Mouse (Mus musculus) megakaryocyte progenitor cell, adult 5-6 weeks (primary cell): ENCODE results near the gene Sez6l. TPM values are rescaled to one million over a fixed set of nuclear protein-coding genes. Genes with fewer than 3 reads are reported as not detected.

Experiments
- ATAC-seq: replicated peaks from 2 replicates; pipeline ENCODE4 v1.8.0; 2016; ENCODE audit warnings: mild to moderate bottlenecking, moderate TSS enrichment, inconsistent platforms; ENCODE audit not compliant: poor library complexity
- total RNA-seq, 2 experiments: library from RNA; stranded (forward) in 1 of 2; stranded (reverse) in 1 of 2; fragments of 157-497, 149-512 nt in 1 of 2; fragments of 200-1000 nt in 1 of 2; gene quantifications; 2 replicates each; pipeline versions ENCODE4 v1.2.3 to v1.2.4; 2015 to 2017

The Sez6l gene
- total RNA-seq, 2 experiments from 2014 or later, result not detected

DNA sequence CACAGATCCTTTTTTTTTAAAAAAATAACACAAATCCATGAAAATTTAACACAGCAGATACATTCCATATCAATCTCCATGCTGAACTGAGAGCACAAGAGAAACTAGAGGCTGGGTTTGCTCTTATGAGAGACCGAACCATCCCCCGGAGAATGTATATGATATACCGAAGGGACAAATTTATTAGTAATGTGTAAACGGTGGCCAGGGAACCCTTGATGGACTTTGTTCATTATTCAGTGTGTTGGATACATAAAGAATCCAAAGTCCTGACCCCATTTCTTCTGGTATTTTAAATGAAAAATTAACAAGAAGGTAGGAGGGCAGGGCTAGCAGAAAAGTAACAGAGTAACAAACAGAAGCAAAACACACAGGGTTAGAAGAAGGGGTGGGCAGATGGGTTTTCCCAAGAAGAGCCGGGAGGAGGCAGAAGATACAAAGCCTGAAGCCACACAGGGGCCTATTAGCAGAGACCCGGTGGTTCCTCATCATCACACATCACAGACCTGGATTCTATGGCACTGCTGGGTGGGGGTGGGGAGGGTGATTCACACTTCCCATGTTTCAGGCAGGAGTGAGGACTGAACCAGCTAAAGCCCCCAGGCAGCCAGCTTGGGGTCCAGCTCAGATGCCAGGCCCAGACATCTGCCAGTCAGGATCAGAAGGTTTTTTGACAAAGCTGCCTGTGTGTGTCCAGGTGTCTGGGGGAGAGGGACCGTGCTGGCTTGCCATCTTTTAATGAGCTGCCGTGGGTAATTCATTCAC lies 76.9 kb downstream of the Sez6l start:
- ATAC-seq, result no peak

DNA sequence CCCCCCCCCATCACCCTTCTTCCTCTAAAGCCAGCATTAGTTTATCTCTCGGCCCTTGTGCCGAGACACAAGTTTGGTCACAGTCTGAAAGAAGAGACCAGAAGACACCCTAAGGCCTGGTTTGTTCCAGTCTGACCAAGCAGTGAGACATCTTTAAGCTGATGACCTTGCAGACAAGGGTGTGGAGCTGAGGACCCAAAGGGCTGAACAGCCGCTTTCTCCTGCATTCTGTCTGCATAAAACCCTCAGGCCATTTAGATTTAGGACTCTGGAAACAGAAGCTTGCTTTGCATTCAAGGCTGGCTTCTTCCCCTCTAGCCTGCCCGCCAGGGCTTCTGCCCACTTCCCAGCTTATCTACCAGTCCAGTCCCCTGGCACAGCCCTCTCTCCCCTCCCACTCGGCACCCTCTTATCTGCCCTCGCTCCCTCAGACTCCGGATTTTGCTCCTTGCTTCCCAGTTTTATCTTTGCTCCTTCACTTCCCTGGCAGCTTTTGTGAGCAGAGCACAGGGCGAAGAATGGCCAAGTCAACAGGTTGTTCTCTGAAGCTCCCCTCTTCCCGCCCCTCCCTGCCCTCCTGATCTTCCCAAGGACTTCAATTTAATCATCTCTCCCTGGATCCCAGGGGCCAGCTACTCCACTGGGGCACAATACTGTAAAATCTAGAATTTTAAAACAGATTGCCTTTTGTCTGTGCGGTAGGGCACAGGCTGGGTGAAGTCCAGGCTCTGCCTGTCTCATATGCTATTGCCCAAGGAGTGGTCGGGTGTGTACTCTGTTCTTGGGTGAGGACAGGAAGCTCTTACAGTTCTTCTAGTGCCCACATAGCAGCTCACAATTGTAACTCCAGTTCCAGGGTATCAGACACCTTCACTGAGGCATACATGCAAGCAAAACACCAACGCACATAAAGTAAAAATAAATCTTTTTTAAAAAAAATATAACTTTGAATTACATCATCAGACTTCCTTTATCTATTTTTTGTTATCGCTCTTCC lies 77.8 kb downstream of the Sez6l start:
- ATAC-seq, result no peak

DNA sequence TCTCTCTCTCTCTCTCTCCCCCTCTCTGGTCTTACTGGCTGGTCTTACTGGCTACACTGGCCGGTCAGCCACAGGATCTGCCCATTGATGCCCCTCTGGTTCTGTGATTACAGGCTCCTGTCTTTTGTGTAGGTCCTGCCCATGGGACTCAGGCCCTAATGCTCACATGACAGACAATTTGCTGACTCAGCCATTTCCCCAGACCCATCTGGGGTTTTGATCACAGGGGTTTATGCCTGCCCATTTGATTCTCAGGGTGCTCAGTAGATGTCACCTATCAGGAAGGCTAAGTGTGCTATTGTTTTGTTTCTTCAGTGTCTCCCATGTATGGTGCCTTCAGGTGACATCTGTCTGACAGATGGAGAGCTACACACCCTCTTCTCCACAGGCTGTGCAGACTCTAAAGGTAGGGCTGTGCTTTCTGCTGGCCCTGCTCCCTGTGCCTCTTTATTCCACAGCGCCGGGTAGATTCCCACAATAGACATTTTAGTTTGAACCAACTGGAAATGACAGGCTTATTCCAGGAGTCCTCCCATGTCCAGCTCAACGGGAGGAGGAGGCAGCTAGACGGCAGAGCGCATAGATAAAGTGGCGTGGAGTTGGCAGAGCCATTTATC lies 80.1 kb downstream of the Sez6l start:
- ATAC-seq, result no peak

GRCm38 (mm10) chr5:112493492-112493891 lies 83.5 kb downstream of the Sez6l start:
- ATAC-seq, result no peak

- no peak for ATAC-seq
Measured at GRCm38 (mm10) chr5:112491489-112491888, 85.5 kb downstream of the Sez6l start.

GRCm38 (mm10) chr5:112488101-112488776 lies 88.7 kb downstream of the Sez6l start:
- ATAC-seq, result no peak

DNA sequence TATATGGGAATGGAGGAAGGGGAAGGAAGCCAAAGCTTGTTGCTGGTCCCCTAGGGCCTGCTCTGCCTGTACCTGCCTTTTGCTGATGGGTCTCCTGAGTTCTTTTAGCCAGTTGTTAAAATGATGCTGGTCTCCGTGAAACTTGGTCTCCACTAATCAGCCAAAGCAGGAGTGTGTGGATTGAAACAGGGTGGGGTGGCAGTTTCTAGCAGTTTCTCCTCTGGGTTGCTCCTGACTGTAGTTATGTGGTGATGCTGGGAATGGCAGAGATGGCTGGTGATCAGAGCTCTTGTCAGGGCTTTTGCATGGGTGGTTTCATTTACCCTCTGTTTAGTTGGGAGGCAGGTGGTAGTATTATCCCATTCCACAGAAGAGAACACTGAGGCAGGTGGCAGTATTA lies 89.5 kb downstream of the Sez6l start:
- ATAC-seq, result no peak

DNA sequence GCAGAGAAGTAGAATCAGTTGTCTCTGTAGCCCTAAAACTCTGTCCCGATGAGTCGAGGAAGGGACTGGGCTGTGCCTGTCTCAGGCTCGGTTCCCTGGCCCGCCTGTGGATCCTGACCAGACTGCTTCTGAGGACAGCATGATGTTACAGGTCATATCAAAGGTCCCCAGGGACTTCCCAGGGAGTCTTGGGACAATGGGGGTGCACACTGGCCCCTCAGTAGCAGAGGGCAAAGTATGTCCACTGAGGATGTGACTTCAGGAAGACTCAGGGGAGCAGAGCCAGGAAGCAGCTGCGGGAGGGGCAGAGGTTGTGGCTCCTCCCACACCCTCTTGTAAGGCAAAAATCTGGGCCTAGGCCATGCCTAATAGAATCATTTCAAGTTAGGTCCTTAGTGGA lies 90.6 kb downstream of the Sez6l start:
- ATAC-seq, result no peak

DNA sequence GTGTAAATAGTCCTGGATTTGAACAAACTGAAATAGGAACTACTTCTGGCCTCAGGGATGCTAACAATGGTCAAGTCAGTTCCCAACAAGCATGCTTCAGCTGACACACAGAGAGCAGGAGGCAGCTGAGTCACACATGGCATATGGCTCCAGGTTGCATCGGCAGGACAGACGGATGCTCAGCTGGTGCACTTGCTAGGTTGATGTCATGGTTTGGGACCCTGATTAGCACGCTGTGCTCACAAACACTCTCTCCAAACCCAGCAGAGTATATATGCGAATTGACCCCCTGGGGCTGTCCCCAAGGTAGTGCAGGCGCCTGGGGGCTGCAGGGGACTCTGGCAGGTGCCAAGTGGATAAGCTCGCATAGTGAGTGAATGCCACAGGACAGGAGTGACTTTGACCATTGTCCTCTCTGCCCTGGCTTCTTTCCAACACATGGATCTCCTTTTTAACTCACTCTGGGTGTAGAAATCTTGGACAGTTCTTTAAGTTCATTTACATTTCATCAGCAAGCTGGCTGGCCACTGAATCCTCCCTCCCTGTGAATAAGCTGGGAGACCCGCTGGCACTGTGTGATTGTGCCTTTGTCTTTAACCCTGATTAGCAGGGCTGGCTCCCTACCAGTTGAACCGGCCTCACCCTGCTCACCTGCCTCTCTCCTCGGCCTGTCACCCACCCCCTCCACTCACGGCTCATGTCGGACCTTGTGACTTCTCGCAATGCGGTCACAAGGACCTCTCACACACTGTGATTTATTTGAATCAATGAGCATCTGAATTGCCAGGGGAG lies 91.9 kb downstream of the Sez6l start:
- ATAC-seq, result no peak

- ATAC-seq, result peak; percentile 48; the same call in 1 of the 2 replicates
Measured at GRCm38 (mm10) chr5:112483030-112483429, 94.0 kb downstream of the Sez6l start.

- ATAC-seq, result no peak
Measured at GRCm38 (mm10) chr5:112482551-112482950, 94.4 kb downstream of the Sez6l start.

DNA sequence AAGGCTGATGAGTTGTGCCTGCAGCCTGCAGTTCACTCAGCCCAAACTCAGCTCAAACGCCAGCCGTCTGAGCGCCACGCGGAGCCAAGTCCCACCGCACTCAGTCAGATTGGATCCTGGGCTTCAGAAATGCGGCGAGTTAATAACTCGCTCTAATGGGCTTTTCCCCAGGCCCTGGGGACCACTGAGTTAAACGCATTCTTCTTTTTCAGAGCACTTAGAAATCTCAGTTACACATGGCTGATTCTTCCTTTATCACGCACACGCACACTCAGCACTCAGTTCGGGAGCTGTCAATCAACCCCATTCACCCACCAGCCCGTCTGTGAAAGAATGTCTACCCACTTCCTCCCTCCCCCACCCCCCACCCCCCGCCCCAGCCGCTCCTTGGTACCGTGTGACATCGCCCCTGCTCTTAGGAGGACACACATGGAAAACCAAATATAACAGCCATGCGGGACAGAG lies 95.0 kb downstream of the Sez6l start:
- no peak for ATAC-seq

DNA sequence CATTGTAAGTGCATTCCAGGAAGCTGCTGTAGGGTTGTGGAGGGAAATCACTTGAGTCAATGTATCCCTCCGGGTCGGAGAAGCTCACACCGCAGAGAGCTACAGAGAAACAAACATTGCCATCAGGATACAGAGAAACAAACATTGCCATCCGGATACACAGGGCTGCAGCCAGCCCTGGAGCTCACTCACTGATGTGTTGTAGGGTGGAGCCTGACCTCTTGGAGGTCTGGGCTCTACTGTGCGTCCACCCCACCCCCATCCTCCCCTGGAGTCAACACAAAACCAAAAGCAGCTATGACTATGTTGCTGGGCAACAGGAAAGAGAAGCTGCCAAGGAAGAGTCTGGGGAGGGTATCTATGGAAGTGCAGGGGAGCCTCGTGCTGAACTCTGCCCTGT lies 103.5 kb downstream of the Sez6l start:
- ATAC-seq, result no peak

- ATAC-seq, result 0 out of 2 replicates have a peak, but pooled peaks have one; percentile 31
Measured at GRCm38 (mm10) chr5:112470144-112470543, 106.8 kb downstream of the Sez6l start.

DNA sequence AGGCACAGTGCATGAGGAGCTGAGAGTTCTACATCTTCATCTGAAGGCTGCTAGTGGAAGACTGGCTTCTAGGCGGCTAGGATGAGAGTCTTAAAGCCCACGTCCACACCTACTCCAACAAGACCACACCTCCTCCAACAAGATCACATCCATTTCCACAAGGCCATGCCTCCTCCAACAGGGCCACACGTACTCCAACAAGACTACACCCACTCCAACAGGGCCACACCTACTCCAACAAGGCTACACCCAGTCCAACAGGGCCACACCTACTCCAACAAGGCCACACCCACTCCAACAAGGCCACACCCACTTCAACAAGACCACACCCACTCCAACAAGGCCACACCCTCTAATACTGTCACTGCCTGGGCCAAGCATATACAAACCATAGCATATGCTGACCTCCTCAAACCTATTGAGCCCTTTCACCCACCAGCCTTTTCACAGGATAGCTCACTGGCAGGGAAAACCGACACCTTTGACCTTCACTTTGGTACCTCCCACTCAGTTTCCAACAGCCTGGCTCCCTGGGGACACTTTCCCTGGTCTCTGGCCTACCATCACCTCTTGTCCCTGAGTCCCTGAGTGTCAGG lies 107.9 kb downstream of the Sez6l start:
- ATAC-seq, result no peak

DNA sequence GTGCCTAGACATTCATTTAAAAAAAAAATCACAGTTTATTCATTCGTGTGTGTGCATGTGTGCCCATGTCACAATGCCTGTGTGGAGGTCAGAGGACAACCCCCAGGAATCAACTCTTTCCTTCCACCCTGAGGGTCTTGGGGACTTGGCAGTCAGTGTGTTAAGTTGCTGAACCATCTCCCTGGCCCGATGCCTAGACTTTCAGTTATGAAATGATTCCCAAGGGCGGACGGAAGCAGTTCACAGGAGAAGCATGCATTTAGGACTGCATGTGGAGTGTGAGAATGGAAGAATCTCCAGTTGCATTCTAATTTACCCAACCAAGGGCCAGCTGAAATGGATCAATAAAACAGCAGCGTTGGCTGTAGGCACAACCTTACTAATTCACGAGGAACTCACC lies 110.7 kb downstream of the Sez6l start:
- no peak for ATAC-seq

DNA sequence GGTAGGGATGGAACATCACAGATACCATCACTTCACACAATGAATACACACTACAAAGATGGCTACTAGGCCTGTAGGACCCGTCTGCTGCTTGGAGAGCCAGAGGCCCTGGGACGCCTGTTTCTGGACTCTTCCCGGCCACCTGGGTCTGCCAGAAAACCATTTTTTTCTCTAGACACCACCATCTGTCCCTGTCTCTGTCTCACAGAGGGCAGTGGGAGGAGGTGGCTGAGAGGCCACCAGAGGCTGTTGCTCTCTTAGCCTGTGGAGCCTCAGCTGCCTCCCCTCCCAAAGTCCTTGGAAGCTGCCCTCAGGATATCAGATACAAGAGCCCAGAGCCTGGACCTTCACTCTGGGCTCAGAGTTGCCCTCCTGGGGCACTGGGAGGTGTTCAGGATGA lies 117.1 kb downstream of the Sez6l start:
- no peak for ATAC-seq

GRCm38 (mm10) chr5:112454966-112455555 lies 121.9 kb downstream of the Sez6l start:
- no peak for ATAC-seq

- ATAC-seq, result no peak
Measured at GRCm38 (mm10) chr5:112453088-112453487, 123.9 kb downstream of the Sez6l start.
